Mouse (Mus musculus) cerebellum, adult 11 months (tissue): Measurements from ENCODE around the gene Mapk8ip2.

Experiments
- DNase-seq: peaks from one replicate; pipeline ENCODE4 v3.0.0; 2022

Mapk8ip2 gene

GRCm38 (mm10) chr15:89454857-89455256, 1.1 kb downstream of the Mapk8ip2 start:
- no peak for DNase-seq

- DNase-seq, result no peak
These were observed 1.9 kb downstream of the Mapk8ip2 start for GRCm38 (mm10) chr15:89455642-89456041.

- no peak for DNase-seq
These were observed 5.2 kb downstream of the Mapk8ip2 start for GRCm38 (mm10) chr15:89458942-89459341.

GRCm38 (mm10) chr15:89459821-89460220, 6.1 kb downstream of the Mapk8ip2 start:
- no peak for DNase-seq

- no peak for DNase-seq
These were observed 6.6 kb downstream of the Mapk8ip2 start for GRCm38 (mm10) chr15:89460298-89460697.

GRCm38 (mm10) chr15:89461321-89461720, 7.6 kb downstream of the Mapk8ip2 start:
- DNase-seq, result no peak

GRCm38 (mm10) chr15:89462176-89462575, 8.5 kb downstream of the Mapk8ip2 start:
- no peak for DNase-seq

GRCm38 (mm10) chr15:89463334-89464235, 9.9 kb downstream of the Mapk8ip2 start:
- no peak for DNase-seq

GRCm38 (mm10) chr15:89465052-89465451, 11.3 kb downstream of the Mapk8ip2 start:
- no peak for DNase-seq

- DNase-seq, result no peak
These were observed 14.9 kb downstream of the Mapk8ip2 start for GRCm38 (mm10) chr15:89468577-89468976.

GRCm38 (mm10) chr15:89471476-89471875, 17.8 kb downstream of the Mapk8ip2 start:
- DNase-seq, result no peak

GRCm38 (mm10) chr15:89473370-89473769, 19.7 kb downstream of the Mapk8ip2 start:
- no peak for DNase-seq

GRCm38 (mm10) chr15:89473921-89474320, 20.2 kb downstream of the Mapk8ip2 start:
- DNase-seq, result no peak

- no peak for DNase-seq
These were observed 21.0 kb downstream of the Mapk8ip2 start for GRCm38 (mm10) chr15:89474596-89475292.

GRCm38 (mm10) chr15:89475293-89475600, 21.5 kb downstream of the Mapk8ip2 start:
- DNase-seq, result no peak

- DNase-seq, result peak; percentile 94
These were observed 22.1 kb downstream of the Mapk8ip2 start for GRCm38 (mm10) chr15:89475611-89476474.

GRCm38 (mm10) chr15:89476475-89476815, 22.7 kb downstream of the Mapk8ip2 start:
- DNase-seq, result no peak

- peak; percentile 20 for DNase-seq
These were observed 23.4 kb downstream of the Mapk8ip2 start, which contains the start of gene Arsa for GRCm38 (mm10) chr15:89477091-89477491. Gene Arsa, minus strand, starts transcription at chr15:89477425.

GRCm38 (mm10) chr15:89477806-89478205, 24.1 kb downstream of the Mapk8ip2 start:
- peak; percentile 18 for DNase-seq

- no peak for DNase-seq
These were observed 24.9 kb downstream of the Mapk8ip2 start for GRCm38 (mm10) chr15:89478622-89479021.

GRCm38 (mm10) chr15:89480584-89480983, 26.9 kb downstream of the Mapk8ip2 start:
- peak; percentile 65 for DNase-seq

- no peak for DNase-seq
These were observed 34.5 kb downstream of the Mapk8ip2 start for GRCm38 (mm10) chr15:89488182-89488581.

- no peak for DNase-seq
These were observed 35.0 kb downstream of the Mapk8ip2 start for GRCm38 (mm10) chr15:89488611-89489117.
